In the genomic region with DNA sequence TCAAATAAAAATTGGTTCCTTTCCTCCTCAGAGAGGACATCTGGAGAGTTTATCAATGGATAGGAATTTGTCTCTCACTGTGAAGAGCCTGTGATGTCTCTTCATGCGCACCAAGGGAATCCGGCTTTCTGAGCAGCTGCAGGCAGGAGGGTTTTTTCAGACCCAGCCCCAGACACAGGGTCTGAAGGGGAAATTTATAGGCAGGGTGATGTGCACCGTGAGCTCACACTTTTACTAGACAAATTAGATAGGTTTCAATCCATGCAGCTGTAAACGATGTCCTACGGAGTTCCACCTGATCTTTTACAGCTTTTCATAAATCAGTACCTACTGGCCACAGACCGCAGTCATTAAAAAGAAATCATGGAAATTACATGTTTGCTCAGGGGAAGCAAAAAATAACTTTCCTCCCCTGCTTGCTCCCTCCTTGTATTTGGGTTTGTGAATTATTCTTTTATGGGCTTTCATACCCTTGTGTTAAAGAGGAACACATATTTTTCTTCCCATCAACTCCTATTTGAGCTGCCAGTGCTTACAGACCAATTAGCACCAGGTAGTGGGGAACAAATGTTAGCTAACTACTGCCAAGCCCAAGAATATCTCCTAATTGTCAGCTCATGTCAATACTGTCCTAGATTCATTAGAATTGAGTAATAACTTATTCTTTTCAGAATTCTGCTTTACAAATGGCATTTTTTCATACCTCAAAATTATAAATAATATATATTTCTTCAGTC, we compare ENCODE assay signal across 18 mouse cellular contexts.
A peak's percentile ranks its signal among the peaks of the same experiment; 100 is the strongest.
DNase-seq lines count a peak whose midpoint lies in the region; ATAC-seq lines count a peak whose summit lies in the region.
"Had no signal": no experiment of that assay in that cellular context is flagged by ENCODE, and none has a peak within 500 bp of the region (broad histone marks: within the 10 kb centered on the region; RNA-seq: fewer than 3 reads in every experiment).

No protein-coding gene starts in this region.

- no peaks in the 10 kb centered on the region for H3K9me3 ChIP-seq in forebrain, embryonic 13.5 days (replicated peaks)
- H3K9me3 ChIP-seq in forebrain, embryonic 11.5 days (ENCODE audit: control insufficient read depth, low read length), result no peaks in the 10 kb centered on the region
- no peaks in the 10 kb centered on the region for H3K9me3 ChIP-seq in forebrain, embryonic 15.5 days
- H3K9me3 ChIP-seq in neural tube, embryonic 11.5 days (ENCODE audit: control insufficient read depth, low read length), result no peaks in the 10 kb centered on the region
- H3K9me3 ChIP-seq in kidney, embryonic 14.5 days (ENCODE audit: control insufficient read depth, low read length), result no peaks in the 10 kb centered on the region
- H3K9me3 ChIP-seq: embryonic facial prominence, embryonic 15.5 days had no signal

- ATAC-seq in forebrain, embryonic 13.5 days, result 0 out of 2 replicates have a peak, but pooled peaks have one; percentile 38
- no peak for ATAC-seq in forebrain, embryonic 11.5 days (replicated peaks; ENCODE audit: low FRiP score)
- ATAC-seq in forebrain, embryonic 15.5 days (replicated peaks), result no peak
- ATAC-seq in neural tube, embryonic 11.5 days (ENCODE audit: insufficient read depth, low FRiP score, low TSS enrichment), result peak; percentile 61; the same call in 1 of the 2 replicates
- ATAC-seq in frontal cortex, adult (ENCODE audit: low TSS enrichment), result no peak
- ATAC-seq in kidney, embryonic 14.5 days (ENCODE audit: low FRiP score, low TSS enrichment), result no peak
- ATAC-seq: inflammation-experienced regulatory T-cells, adult 6 months had no signal

- no peaks in the 10 kb centered on the region for H3K27me3 ChIP-seq in forebrain, embryonic 13.5 days
- no peaks in the 10 kb centered on the region for H3K27me3 ChIP-seq in forebrain, embryonic 11.5 days (ENCODE audit: control insufficient read depth, insufficient read depth, low read length)
- no peaks in the 10 kb centered on the region for H3K27me3 ChIP-seq in forebrain, embryonic 15.5 days
- H3K27me3 ChIP-seq in neural tube, embryonic 11.5 days (ENCODE audit: control insufficient read depth, insufficient read depth, low read length), result no peaks in the 10 kb centered on the region
- no peaks in the 10 kb centered on the region for H3K27me3 ChIP-seq in kidney, embryonic 14.5 days (ENCODE audit: control insufficient read depth, insufficient read depth, low read length)
- H3K27me3 ChIP-seq: embryonic facial prominence, embryonic 15.5 days had no signal

- H3K4me2 ChIP-seq in forebrain, embryonic 13.5 days, result no peak overlapping the region
- H3K4me2 ChIP-seq in forebrain, embryonic 11.5 days (ENCODE audit: low read depth, low read length, severe bottlenecking), result no peak overlapping the region
- H3K4me2 ChIP-seq in forebrain, embryonic 15.5 days (replicated peaks), result no peak overlapping the region
- H3K4me2 ChIP-seq in neural tube, embryonic 11.5 days (ENCODE audit: low read depth), result no peak overlapping the region
- H3K4me2 ChIP-seq in kidney, embryonic 14.5 days (replicated peaks; ENCODE audit: low read depth, low read length), result no peak overlapping the region
- H3K4me2 ChIP-seq: embryonic facial prominence, embryonic 15.5 days had no signal

- H3K9ac ChIP-seq in forebrain, embryonic 13.5 days, result no peak overlapping the region
- no peak overlapping the region for H3K9ac ChIP-seq in forebrain, embryonic 11.5 days (ENCODE audit: low read length)
- no peak overlapping the region for H3K9ac ChIP-seq in forebrain, embryonic 15.5 days (replicated peaks)
- no peak overlapping the region for H3K9ac ChIP-seq in neural tube, embryonic 11.5 days (ENCODE audit: low read length)
- H3K9ac ChIP-seq in kidney, embryonic 14.5 days (ENCODE audit: low read depth, low read length), result no peak overlapping the region
- H3K9ac ChIP-seq: embryonic facial prominence, embryonic 15.5 days had no signal

- 0 out of 2 replicates have a peak, but pooled peaks cover 5% of the 10 kb centered on the region for H3K36me3 ChIP-seq in forebrain, embryonic 13.5 days (ENCODE audit: poor library complexity, severe bottlenecking)
- no peaks in the 10 kb centered on the region for H3K36me3 ChIP-seq in forebrain, embryonic 11.5 days (ENCODE audit: control insufficient read depth, insufficient read depth, low read length)
- H3K36me3 ChIP-seq in forebrain, embryonic 15.5 days, result 0 out of 2 replicates have a peak, but pooled peaks cover 2% of the 10 kb centered on the region
- H3K36me3 ChIP-seq in neural tube, embryonic 11.5 days (ENCODE audit: control insufficient read depth, insufficient read depth, low read length), result no peaks in the 10 kb centered on the region
- no peaks in the 10 kb centered on the region for H3K36me3 ChIP-seq in kidney, embryonic 14.5 days (ENCODE audit: control insufficient read depth, insufficient read depth, low read length)
- H3K36me3 ChIP-seq: embryonic facial prominence, embryonic 15.5 days had no signal

- no peak for DNase-seq in forebrain, embryonic 11.5 days (ENCODE audit: low spot score)
- DNase-seq in embryo, embryonic 10 days (ENCODE audit: low spot score), result peak; percentile 22
- peak; percentile 48 for DNase-seq in neural tube, embryonic 11.5 days (ENCODE audit: low spot score)
- no peak for DNase-seq in urinary bladder, adult 2 months (ENCODE audit: low spot score)
- DNase-seq: adrenal gland, postnatal 25 days; B cell, adult 2 months; cerebellum, adult 11-12 months; heart, adult 2 months; lung, postnatal 36 days; midbrain, embryonic 14.5 days; right cerebral cortex, postnatal 14 days had no signal

- H3K4me1 ChIP-seq in forebrain, embryonic 13.5 days, result no peaks in the 10 kb centered on the region; the same call in 1 of the 2 replicates
- no peaks in the 10 kb centered on the region for H3K4me1 ChIP-seq in forebrain, embryonic 11.5 days (replicated peaks; ENCODE audit: control insufficient read depth, insufficient read depth, low read length)
- peaks cover 5% of the 10 kb centered on the region; the same call in 1 of the 2 replicates for H3K4me1 ChIP-seq in forebrain, embryonic 15.5 days
- H3K4me1 ChIP-seq in neural tube, embryonic 11.5 days (ENCODE audit: control insufficient read depth, insufficient read depth, low read length), result no peaks in the 10 kb centered on the region
- H3K4me1 ChIP-seq in kidney, embryonic 14.5 days (ENCODE audit: control insufficient read depth, insufficient read depth, low read length), result no peaks in the 10 kb centered on the region
- H3K4me1 ChIP-seq: embryonic facial prominence, embryonic 15.5 days had no signal

- 42% methylated on average over 6 of the region's 6 CpGs for WGBS in forebrain, embryonic 13.5 days
- 51% methylated on average over 6 of the region's 6 CpGs for WGBS in forebrain, embryonic 11.5 days
- WGBS in forebrain, embryonic 15.5 days, result 51% methylated on average over 6 of the region's 6 CpGs
- 22% methylated on average over 6 of the region's 6 CpGs for WGBS in neural tube, embryonic 11.5 days
- 30% methylated on average over 6 of the region's 6 CpGs for WGBS in kidney, embryonic 14.5 days

- no peak overlapping the region for H3K4me3 ChIP-seq in forebrain, embryonic 13.5 days
- H3K4me3 ChIP-seq in forebrain, embryonic 11.5 days (ENCODE audit: low read depth, low read length), result no peak overlapping the region
- no peak overlapping the region for H3K4me3 ChIP-seq in forebrain, embryonic 15.5 days
- H3K4me3 ChIP-seq in neural tube, embryonic 11.5 days (ENCODE audit: low read depth, low read length), result no peak overlapping the region
- H3K4me3 ChIP-seq in kidney, embryonic 14.5 days (ENCODE audit: low read length), result no peak overlapping the region
- H3K4me3 ChIP-seq: embryonic facial prominence, embryonic 15.5 days; heart, adult 2 months had no signal

- no peak overlapping the region for H3K27ac ChIP-seq in forebrain, embryonic 13.5 days
- no peak overlapping the region; the same call in 1 of the 2 replicates for H3K27ac ChIP-seq in forebrain, embryonic 11.5 days (ENCODE audit: low read depth, low read length)
- peak overlapping the region; percentile 13; the same call in 1 of the 2 replicates for H3K27ac ChIP-seq in forebrain, embryonic 15.5 days (replicated peaks)
- no peak overlapping the region for H3K27ac ChIP-seq in neural tube, embryonic 11.5 days (ENCODE audit: low read depth, low read length)
- H3K27ac ChIP-seq in kidney, embryonic 14.5 days (ENCODE audit: low read depth, low read length), result no peak overlapping the region
- H3K27ac ChIP-seq: embryonic facial prominence, embryonic 15.5 days; heart, adult 2 months; kidney, postnatal 0 days had no signal

Comparison
In these comparisons a context has a peak if more than half of its experiments do, and no peak if none do; other contexts are left out.
1. ATAC-seq: peak in forebrain, embryonic 13.5 days (single experiment) and neural tube, embryonic 11.5 days (single experiment); none in forebrain, embryonic 11.5 days (single experiment), forebrain, embryonic 15.5 days (single experiment), frontal cortex, adult (single experiment) and kidney, embryonic 14.5 days (single experiment).
2. DNase-seq: peak in embryo, embryonic 10 days (single experiment) and neural tube, embryonic 11.5 days (single experiment); none in forebrain, embryonic 11.5 days (single experiment) and urinary bladder, adult 2 months (single experiment).